Mouse (Mus musculus) embryonic fibroblast, embryonic 13.5 days (primary cell): ENCODE measurements at regions not wholly inside any gene's neighbourhood (a gene's known extent, or its start where the extent isn't known, plus 50 kb on each side); places are given as distances from the start of the nearest gene placed in this dataset.

ENCODE experiments used
- CTCF ChIP-seq: IDR thresholded peaks from 2 replicates; pipeline ENCODE4 v1.5.1; 2011; ENCODE audit warnings: mild to moderate bottlenecking, control low read depth, low read length, moderate library complexity, borderline replicate concordance; ENCODE audit not compliant: insufficient read depth
- POLR2A ChIP-seq: IDR thresholded peaks from 2 replicates; pipeline ENCODE4 v1.6.1; 2011; ENCODE audit warnings: low read depth, mild to moderate bottlenecking, control low read depth, low read length, moderate library complexity

GRCm38 (mm10) chr13:83724995-83725394, 221.2 kb downstream of the Mef2c start:
- TF ChIP-seq POLR2A: no peak
- TF ChIP-seq CTCF: peak; percentile 78
